Comparison of ENCODE assay signal across 8 mouse cellular contexts in genomic region chr12:26403372-26404125, GRCm38 (mm10). TPM values are rescaled to one million over a fixed set of nuclear protein-coding genes. Genes with fewer than 3 reads are reported as not detected.
DNase-seq lines count a peak whose midpoint lies in the region; ATAC-seq and TF ChIP-seq lines count a peak whose summit lies in the region.

No protein-coding gene starts in this region.

- TF ChIP-seq CTCF in layer of hippocampus, adult 2 months (conservative IDR thresholded peaks at IDR 0.05), result no peak
- TF ChIP-seq CTCF in intestine, postnatal 0 days (IDR thresholded peaks at IDR 0.05; ENCODE audit: low read depth), result no peak

- no peak overlapping the region for H3K9ac ChIP-seq in intestine, postnatal 0 days (ENCODE audit: low read depth, low read length)
- H3K9ac ChIP-seq in liver, embryonic 12.5 days, result no peak overlapping the region

- no peak overlapping the region for H3K4me2 ChIP-seq in intestine, postnatal 0 days (replicated peaks; ENCODE audit: low read depth)
- H3K4me2 ChIP-seq in liver, embryonic 12.5 days, result no peak overlapping the region

- no peaks in the 10 kb centered on the region for H3K9me3 ChIP-seq in embryonic facial prominence, embryonic 10.5 days
- no peaks in the 10 kb centered on the region for H3K9me3 ChIP-seq in intestine, postnatal 0 days (ENCODE audit: control insufficient read depth)
- H3K9me3 ChIP-seq in liver, embryonic 12.5 days (replicated peaks), result no peaks in the 10 kb centered on the region

- peak in 1 of 2 experiments; percentile 34 for DNase-seq in layer of hippocampus, adult 2 months (ENCODE audit: low spot score in 2 of 2)
- no peak for DNase-seq in layer of hippocampus, adult 11-12 months (ENCODE audit: low spot score)
- DNase-seq in embryonic facial prominence, embryonic 10.5 days (ENCODE audit: low spot score), result no peak
- DNase-seq in retina, adult 2 months (ENCODE audit: low read depth, low spot score), result peak; percentile 51
- DNase-seq in left cerebral cortex, adult 9 months (ENCODE audit: low spot score in 2 of 2), result no peak

- 86% methylated on average over 16 of the region's 16 CpGs for WGBS in embryonic facial prominence, embryonic 10.5 days
- 69% methylated on average over 16 of the region's 16 CpGs for WGBS in intestine, postnatal 0 days
- 72% methylated on average over 16 of the region's 16 CpGs for WGBS in liver, embryonic 12.5 days (ENCODE audit: insufficient replicate concordance)

- peaks cover 54% of the 10 kb centered on the region for H3K36me3 ChIP-seq in embryonic facial prominence, embryonic 10.5 days (replicated peaks)
- H3K36me3 ChIP-seq in intestine, postnatal 0 days (ENCODE audit: control insufficient read depth, insufficient read depth), result no peaks in the 10 kb centered on the region
- no peaks in the 10 kb centered on the region for H3K36me3 ChIP-seq in liver, embryonic 12.5 days

- no peak for ATAC-seq in intestine, postnatal 0 days
- no peak for ATAC-seq in granulocyte monocyte progenitor cell, adult 5-6 weeks (replicated peaks; ENCODE audit: poor library complexity, severe bottlenecking)
- no peak for ATAC-seq in liver, embryonic 12.5 days

- H3K4me1 ChIP-seq in embryonic facial prominence, embryonic 10.5 days, result peaks cover 45% of the 10 kb centered on the region
- peaks cover 4% of the 10 kb centered on the region; the same call in 1 of the 2 replicates for H3K4me1 ChIP-seq in intestine, postnatal 0 days (replicated peaks; ENCODE audit: control insufficient read depth, insufficient read depth, low read length)
- H3K4me1 ChIP-seq in liver, embryonic 12.5 days, result peaks cover 30% of the 10 kb centered on the region

- peak overlapping the region; percentile 83 for H3K27ac ChIP-seq in layer of hippocampus, adult 2 months
- 0 out of 2 replicates have a peak overlapping the region, but pooled peaks have one; percentile 36 for H3K27ac ChIP-seq in embryonic facial prominence, embryonic 10.5 days (replicated peaks)
- peak overlapping the region; percentile 41; the same call in 1 of the 2 replicates for H3K27ac ChIP-seq in intestine, postnatal 0 days (ENCODE audit: low read depth, low read length)
- no peak overlapping the region for H3K27ac ChIP-seq in liver, embryonic 12.5 days

- no peaks in the 10 kb centered on the region for H3K27me3 ChIP-seq in embryonic facial prominence, embryonic 10.5 days (replicated peaks; ENCODE audit: low read depth, poor library complexity, severe bottlenecking)
- no peaks in the 10 kb centered on the region for H3K27me3 ChIP-seq in intestine, postnatal 0 days (replicated peaks; ENCODE audit: control insufficient read depth, insufficient read depth, low read length)
- H3K27me3 ChIP-seq in liver, embryonic 12.5 days (replicated peaks), result no peaks in the 10 kb centered on the region

- H3K4me3 ChIP-seq in layer of hippocampus, adult 2 months, result no peak overlapping the region
- H3K4me3 ChIP-seq in embryonic facial prominence, embryonic 10.5 days, result no peak overlapping the region
- H3K4me3 ChIP-seq in intestine, postnatal 0 days (ENCODE audit: low read depth, low read length), result no peak overlapping the region
- no peak overlapping the region for H3K4me3 ChIP-seq in liver, embryonic 12.5 days

RNA-seq across cellular contexts. Expression of gene Rnf144a, which starts 11.5 kb away (rescaled TPM):
- 10 to 100 TPM; 20.4 to 22.6 TPM for total RNA-seq in layer of hippocampus, adult 2 months (2021)
- 43.1 and 44.9 TPM in 2 replicates for polyA plus RNA-seq in embryonic facial prominence, embryonic 10.5 days (2016; fragmentation: Nextera tagmentation; extraction: Ambion mirVana)
- 4.4 and 5.5 TPM in 2 replicates for polyA plus RNA-seq in intestine, postnatal 0 days (2015; fragmentation: Nextera tagmentation; extraction: Ambion mirVana)
- total RNA-seq in granulocyte monocyte progenitor cell, adult 5-6 weeks (2014; fragmentation: Nextera tagmentation), result 26.1 and 33.5 TPM in 2 replicates
- total RNA-seq in granulocyte monocyte progenitor cell, adult 5-6 weeks (2017), result 13.5 and 13.6 TPM in 2 replicates
- 3.1 and 4.1 TPM in 2 replicates for polyA plus RNA-seq in liver, embryonic 12.5 days (2016; fragmentation: Nextera tagmentation; extraction: Ambion mirVana)

RNA-seq across cellular contexts. Expression of gene Rsad2, which starts 52.7 kb away (rescaled TPM):
- total RNA-seq in layer of hippocampus, adult 2 months (2021), result 1 to 10 TPM in 1 of 2 experiments, under 1 TPM in 1; 0.61 to 1.1 TPM
- polyA plus RNA-seq in embryonic facial prominence, embryonic 10.5 days (2016; fragmentation: Nextera tagmentation; extraction: Ambion mirVana), result 0.25 and 0.33 TPM in 2 replicates
- 10.8 and 13.1 TPM in 2 replicates for polyA plus RNA-seq in intestine, postnatal 0 days (2015; fragmentation: Nextera tagmentation; extraction: Ambion mirVana)
- total RNA-seq in granulocyte monocyte progenitor cell, adult 5-6 weeks (2014; fragmentation: Nextera tagmentation), result not detected in 2 replicates
- 0.78 TPM in 1 of 2 replicates, not detected in the other for total RNA-seq in granulocyte monocyte progenitor cell, adult 5-6 weeks (2017)
- 0.53 and 0.75 TPM in 2 replicates for polyA plus RNA-seq in liver, embryonic 12.5 days (2016; fragmentation: Nextera tagmentation; extraction: Ambion mirVana)
